Mouse (Mus musculus): ENCODE measurements around the gene Farp1. TPM values are rescaled to one million over a fixed set of nuclear protein-coding genes. Genes with fewer than 3 reads are reported as not detected.

The Farp1 gene
- total RNA-seq, 2 experiments from 2014 or later = 83.5 to 105 TPM

GRCm38 (mm10) chr14:121299093-121299492 lies 264.1 kb downstream of the Farp1 start:
- no peak for DNase-seq (ENCODE audit: extremely low spot score in 1 of 2, low spot score in 1 of 2)

- no peak for DNase-seq (ENCODE audit: extremely low spot score in 1 of 2, low spot score in 1 of 2)
Measured at GRCm38 (mm10) chr14:121304523-121304922, 269.5 kb downstream of the Farp1 start.

DNA sequence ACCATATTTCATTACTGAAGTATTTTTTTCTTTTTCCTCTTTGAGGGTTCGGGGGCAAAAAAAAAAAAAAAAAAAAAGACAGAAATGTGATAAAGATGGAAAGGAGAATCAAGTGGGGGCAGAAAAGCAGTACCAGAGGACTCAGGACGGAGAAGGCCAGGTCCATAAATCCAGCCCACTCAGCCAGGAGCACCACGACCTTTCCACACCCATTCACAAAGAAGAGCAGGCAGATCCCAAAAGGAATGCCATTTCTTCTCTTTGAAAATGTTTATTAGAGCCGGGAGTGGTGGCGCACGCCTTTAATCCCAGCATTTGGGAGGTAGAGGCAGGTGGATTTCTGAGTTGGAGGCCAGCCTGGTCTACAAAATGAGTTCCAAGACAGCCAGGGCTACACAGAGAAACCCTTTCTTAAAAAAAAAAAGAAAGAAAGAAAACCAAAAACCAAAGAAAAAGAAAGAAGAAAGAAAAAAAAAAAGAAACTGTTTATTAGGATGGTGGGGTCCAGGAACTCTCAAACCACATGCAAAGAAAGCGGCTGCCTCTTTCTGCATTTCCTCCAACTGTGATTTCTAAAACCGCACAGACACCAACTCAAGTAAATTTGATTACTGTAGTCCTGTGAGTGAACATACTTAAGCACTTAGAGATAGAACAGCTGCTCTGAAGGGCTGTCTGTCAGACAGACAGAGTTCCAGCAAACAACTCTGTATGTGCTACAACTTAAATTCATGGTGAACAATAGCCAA lies 270.5 kb downstream of the Farp1 start:
- DNase-seq (ENCODE audit: extremely low spot score in 1 of 2, low spot score in 1 of 2) = no peak

DNA sequence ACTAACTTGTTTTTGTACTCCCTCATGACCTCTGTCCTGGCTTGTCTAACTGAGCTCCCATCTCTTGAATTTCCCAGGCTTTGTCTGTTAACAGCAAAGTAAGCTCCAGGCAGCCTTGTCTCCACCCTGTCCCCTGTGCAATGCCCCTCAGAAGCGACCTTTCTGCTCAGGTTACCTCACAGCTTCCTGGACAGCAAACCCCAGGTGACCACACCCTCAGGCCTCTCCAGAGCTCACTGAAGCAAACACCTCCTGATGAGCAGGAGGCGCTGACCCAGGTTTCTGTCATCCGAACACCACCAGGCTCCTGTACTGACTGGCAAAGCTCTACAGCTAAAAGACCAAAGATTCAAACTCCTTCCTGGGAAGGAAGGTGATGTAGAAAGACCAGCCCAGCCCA lies 274.9 kb downstream of the Farp1 start:
- no peak for DNase-seq (ENCODE audit: extremely low spot score in 1 of 2, low spot score in 1 of 2)

- DNase-seq (ENCODE audit: extremely low spot score in 1 of 2, low spot score in 1 of 2) = no peak
Measured at GRCm38 (mm10) chr14:121310325-121311080, 275.5 kb downstream of the Farp1 start.

DNA sequence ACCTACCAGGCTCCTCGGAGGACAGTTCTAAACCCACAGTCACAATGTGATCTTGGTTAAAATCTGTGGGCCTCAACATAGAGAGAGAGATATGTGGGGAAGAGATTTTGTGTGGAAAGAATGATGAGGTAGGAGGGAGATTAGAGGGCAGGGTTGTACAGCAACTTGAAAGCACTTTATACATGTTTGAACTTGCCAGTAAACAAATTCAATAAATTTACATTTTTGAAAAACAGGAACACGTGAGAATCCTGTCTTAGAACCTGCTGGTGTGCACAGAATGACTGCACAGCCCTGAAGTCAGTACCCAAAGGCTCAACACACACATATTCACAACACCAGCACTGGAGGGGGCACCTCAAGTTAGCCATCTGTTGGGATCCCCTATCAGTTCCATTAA lies 276.1 kb downstream of the Farp1 start:
- DNase-seq (ENCODE audit: extremely low spot score in 1 of 2, low spot score in 1 of 2) = no peak

GRCm38 (mm10) chr14:121313283-121313682 lies 278.3 kb downstream of the Farp1 start:
- DNase-seq (ENCODE audit: extremely low spot score in 1 of 2, low spot score in 1 of 2) = no peak

DNA sequence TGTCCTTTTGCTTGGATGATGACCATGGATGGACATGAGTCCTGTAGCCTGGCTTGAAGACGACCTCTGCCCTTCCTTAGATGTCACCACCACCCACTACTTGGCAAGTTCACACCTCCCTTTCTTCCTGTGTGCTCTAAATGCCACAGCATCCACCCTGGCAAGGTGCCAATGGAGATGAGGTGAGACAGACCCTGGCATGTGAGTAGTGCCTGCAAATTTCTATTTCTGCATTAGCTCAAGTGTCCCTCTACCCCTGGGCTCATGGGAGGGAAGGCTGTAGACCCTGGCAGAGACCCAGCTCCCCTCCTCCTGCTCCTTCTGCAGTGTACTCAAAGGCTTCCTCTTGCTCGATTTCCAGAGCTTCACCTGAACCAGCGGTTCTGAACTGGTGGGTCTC lies 279.9 kb downstream of the Farp1 start:
- DNase-seq (ENCODE audit: extremely low spot score in 1 of 2, low spot score in 1 of 2) = no peak

GRCm38 (mm10) chr14:121316136-121316535 lies 281.1 kb downstream of the Farp1 start:
- DNase-seq (ENCODE audit: extremely low spot score in 1 of 2, low spot score in 1 of 2) = no peak

DNA sequence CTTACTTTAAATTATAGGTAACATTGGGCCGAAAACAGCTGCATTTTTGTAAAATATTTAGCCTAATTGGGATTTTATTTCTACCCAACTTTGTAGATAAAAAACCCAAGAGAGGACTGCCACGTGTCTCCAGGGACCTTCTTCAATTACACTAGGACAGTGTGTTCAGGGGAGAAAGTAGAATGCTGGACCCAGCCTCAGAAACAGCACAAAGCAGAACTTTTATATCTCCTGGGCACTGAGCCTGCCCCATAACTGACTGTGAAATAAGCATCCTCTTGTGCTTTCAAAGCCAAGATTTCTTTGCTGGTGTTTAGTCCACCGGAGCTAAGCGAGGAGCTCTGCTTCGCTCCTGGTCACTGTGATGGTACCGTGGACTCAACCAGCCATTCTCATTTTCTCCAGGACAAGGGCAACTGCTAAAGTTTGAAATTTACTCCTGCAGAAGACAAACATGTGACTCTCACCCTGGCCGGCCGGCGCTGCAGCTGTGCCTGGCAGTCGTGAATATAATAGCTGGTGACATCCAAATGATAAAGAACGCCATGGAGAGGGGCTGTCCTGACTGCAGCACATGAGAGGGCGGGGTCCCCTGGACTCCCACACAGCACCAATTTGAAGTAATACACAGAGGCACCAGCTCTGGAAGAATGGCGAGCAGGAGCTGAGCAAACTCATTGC lies 281.8 kb downstream of the Farp1 start:
- DNase-seq (ENCODE audit: extremely low spot score in 1 of 2, low spot score in 1 of 2) = no peak

- DNase-seq (ENCODE audit: extremely low spot score in 1 of 2, low spot score in 1 of 2) = no peak
Measured at GRCm38 (mm10) chr14:121317312-121317671, 282.3 kb downstream of the Farp1 start.

DNA sequence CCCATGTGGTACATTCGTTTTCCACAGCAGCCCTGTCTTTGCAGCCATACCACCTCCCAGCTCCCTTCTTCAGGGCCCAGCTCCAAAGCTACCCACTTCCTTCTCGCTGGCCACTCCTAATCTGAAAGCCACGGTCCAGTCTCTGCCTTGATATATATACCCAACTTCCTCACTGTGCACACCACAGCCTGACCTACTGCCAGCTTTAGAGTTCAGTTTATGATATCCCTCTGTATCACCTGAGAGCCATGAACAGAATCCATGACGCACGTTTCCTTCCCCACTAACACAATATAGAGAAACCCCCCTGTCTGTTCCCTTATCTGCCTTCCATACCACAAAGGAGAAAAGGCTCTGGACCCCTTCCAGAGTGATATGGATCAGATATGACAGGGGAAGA lies 283.4 kb downstream of the Farp1 start:
- no peak for DNase-seq (ENCODE audit: extremely low spot score in 1 of 2, low spot score in 1 of 2)

DNA sequence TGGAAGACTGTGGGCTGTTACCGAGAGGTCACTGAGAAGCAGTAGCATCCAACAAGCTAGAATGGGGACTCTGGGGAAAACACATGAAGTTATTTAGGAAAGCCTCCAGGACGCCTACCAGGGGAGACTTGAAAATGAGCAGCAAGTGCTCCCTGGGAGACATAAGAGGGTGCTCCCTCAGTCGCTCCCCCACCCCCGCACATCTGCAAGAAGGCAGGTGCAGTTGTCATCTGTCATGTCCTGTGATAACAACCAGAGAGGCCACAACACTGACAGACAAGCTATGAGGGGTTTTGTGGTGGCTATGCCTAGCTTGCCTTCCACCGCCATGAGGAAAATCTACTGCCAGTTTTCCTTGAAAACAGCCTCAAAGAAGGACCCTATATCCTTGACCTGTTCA lies 287.1 kb downstream of the Farp1 start:
- no peak for DNase-seq (ENCODE audit: extremely low spot score in 1 of 2, low spot score in 1 of 2)

DNA sequence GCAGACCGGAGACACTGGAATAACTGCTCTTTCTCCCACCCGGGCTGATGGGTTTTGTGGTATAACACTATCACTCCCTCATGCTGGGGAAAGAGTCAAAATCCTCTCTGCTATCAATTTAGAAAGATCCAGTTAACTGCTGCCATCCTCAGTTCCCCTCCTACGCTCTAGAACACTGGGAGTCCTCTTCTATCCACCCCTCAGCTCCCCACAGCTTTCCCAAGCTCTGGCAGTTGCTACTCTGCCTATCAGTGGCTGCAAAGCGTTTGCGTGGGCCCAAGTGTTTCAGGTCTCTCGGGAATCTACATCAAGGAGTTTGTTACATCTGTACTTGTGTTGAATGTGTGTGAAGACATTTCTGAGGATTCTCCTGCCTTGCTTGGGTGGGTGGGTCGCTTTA lies 287.6 kb downstream of the Farp1 start:
- DNase-seq (ENCODE audit: extremely low spot score in 1 of 2, low spot score in 1 of 2) = no peak

- DNase-seq (ENCODE audit: extremely low spot score in 1 of 2, low spot score in 1 of 2) = no peak
Measured at GRCm38 (mm10) chr14:121324521-121325330, 289.7 kb downstream of the Farp1 start.

- no peak for DNase-seq (ENCODE audit: extremely low spot score in 1 of 2, low spot score in 1 of 2)
Measured at GRCm38 (mm10) chr14:121326432-121326831, 291.4 kb downstream of the Farp1 start.

DNA sequence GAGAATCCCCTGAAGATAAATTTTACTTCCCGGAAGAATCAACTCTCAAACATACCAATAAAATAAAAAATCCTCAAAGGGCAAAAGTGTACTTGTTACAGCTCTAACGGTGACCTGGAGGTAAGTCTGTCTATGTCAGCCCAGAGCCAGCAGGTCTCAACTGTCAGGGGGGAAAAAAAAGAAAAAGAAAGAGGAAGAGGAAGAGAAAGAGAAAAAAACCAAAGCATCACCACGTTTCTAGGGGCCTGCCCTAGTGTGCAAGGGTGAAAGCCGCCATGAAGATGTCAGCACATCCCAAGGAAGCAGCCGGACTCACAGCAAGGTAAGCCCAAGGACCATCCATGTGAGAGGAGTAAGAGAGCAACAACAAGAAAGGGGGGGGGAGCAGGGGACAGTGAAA lies 293.9 kb downstream of the Farp1 start:
- no peak for DNase-seq (ENCODE audit: extremely low spot score in 1 of 2, low spot score in 1 of 2)

GRCm38 (mm10) chr14:121329401-121330089 lies 294.5 kb downstream of the Farp1 start:
- no peak for DNase-seq (ENCODE audit: extremely low spot score in 1 of 2, low spot score in 1 of 2)

DNA sequence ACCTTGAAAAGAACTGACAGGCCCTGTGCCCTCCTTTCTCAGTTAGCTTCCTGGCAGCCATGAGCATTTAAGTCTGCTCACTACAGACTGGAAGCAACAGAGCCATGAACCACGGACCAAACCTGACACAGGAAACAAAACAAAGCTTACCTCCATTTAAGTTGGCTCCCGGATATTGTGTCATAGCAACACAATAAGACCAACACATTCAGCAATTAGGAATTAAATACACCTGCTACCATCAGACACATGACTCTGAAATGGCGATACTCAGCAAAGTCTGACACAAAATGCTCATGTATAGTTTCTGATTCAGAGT lies 295.0 kb downstream of the Farp1 start:
- no peak for DNase-seq (ENCODE audit: extremely low spot score in 1 of 2, low spot score in 1 of 2)
